Mouse (Mus musculus) CD4-positive naive resting alpha-beta T cell, adult 57 days (primary cell): ENCODE measurements around the gene Gm21870. TPM values are rescaled to one million over a fixed set of nuclear protein-coding genes. Genes with fewer than 3 reads are reported as not detected.

Experiments used
- total RNA-seq: library from RNA; stranded (reverse); gene quantifications from one replicate; pipeline ENCODE4 v1.2.4, GENCODE M21; 2023

Gene Gm21870
- total RNA-seq, result not detected

DNA sequence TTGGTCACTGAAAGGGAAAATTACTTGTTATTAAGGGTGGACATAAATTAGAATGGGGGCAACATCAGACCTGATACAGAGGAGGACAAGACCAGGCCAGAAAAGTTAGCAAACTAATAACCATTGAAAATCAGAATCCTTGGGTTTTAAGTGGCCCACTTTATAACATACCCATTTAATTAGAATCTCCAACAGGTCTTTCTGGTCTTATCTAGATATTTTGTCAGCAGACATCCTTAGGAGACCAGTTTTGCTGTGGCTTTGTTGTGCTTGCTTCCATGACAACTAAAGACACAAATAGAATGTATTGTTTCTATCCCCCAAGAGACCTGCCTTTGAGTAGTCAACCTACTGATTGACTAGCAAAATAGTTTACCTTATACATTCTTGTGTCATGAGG, at the start of gene Gm21870:
TSS of gene Gm21870 (minus strand) at position 101 of the 400 bp plus-strand sequence.

DNA sequence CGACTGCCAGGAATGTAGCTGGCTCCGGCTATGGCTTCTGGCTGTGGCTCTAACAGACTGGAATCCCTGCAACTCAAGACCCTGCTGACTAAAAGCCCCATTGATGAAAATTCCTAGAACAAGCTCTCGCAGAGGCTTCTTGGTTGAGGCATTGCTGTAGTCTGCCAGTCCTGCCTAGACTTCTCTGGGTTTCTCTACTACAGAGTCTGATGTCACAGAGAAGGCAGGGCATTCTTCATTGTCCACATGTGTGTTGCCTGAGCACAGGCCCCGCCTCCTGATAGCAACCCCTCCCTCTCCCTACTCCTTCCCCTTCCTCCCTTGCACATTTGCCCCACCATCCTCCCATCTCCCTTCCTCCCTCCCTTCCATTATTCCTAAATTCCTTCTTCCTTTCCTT, 30.2 kb downstream of the Gm21870 start, which contains the start of gene Btbd35f6:
TSS of gene Btbd35f6 (minus strand) at position 101 of the 400 bp plus-strand sequence.

Other genes with a start within 250 kb of the Gm21870 start
- not detected for gene Btbd35f6, start 30.3 kb downstream of the Gm21870 start, total RNA-seq
- not detected for gene Btbd35f9, start 174.7 kb upstream of the Gm21870 start, total RNA-seq